Mouse (Mus musculus): ENCODE results near the gene Actn4. TPM values are rescaled to one million over a fixed set of nuclear protein-coding genes. Genes with fewer than 3 reads are reported as not detected.
A peak's percentile ranks its signal among the peaks of the same experiment; 100 is the strongest.

The Actn4 gene
- total RNA-seq, 1 experiment: 566 TPM

DNA sequence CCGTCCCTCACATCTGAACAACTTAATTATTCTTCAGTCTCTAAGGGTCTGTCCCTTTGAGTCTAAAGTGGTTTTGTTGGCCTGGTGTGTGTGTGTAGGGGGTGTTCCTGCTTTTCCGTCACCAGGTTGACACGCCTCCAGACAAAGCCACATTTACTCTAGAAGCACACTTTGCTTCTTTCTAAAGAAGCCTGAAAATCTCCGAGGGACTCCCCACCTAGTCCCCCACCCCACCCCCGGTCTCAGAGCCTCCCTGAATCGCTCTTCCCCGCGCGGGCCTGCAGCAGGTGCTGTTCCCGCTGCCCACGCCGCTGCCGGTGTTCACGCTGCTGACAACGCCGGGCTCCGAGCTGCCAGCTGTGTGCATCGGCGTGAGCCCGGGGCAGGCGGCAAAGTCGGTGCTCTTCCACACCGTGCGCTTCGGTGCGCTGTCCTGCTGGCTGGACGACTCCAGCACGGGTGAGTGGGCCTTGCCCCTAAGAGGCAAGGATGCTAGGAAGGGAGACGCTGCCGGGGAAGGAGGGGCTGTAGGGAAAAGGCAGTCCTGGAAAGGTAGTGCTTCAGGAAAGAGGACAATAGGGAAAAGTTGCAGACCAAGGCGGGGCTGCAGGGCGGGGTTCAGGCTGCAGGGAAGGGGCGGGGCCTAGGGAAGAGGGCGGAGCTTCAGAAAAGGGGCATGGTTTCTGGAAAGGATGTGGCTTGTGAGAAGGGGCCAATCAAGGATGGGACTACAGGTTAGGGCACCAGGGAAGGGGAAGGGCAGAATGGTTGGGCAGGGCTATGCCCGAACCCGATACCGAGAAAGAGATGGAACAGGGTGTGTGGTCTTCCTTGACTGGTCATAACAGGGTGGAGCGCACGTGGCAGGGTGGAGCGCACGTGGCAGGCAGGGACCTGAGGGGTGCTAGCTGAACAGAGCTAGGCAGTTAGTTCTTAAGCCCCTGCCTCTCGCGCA is 38.8 kb upstream of the Actn4 start:
- no peak for TF ChIP-seq ZNF384 (IDR thresholded peaks at IDR 0.05; ENCODE audit: low read depth, low read length)
- TF ChIP-seq MAFK (IDR thresholded peaks at IDR 0.05; ENCODE audit: insufficient read depth, low read depth, low read length): no peak
- no peak for TF ChIP-seq ZC3H11A (IDR thresholded peaks at IDR 0.05; ENCODE audit: borderline replicate concordance, low read depth, low read length)
- TF ChIP-seq HCFC1 (IDR thresholded peaks at IDR 0.05; ENCODE audit: borderline replicate concordance, insufficient read depth, low read length): 0 out of 2 replicates have a peak, but pooled peaks have one; percentile 19
- TF ChIP-seq CHD2 (IDR thresholded peaks at IDR 0.05; ENCODE audit: low read depth, low read length): no peak
- no peak overlapping the region for H3K27ac ChIP-seq (ENCODE audit: insufficient read depth, low read depth, low read length, poor library complexity, severe bottlenecking)
- peak; percentile 92 for DNase-seq (ENCODE audit: low read depth, low spot score)
- H3K9ac ChIP-seq (ENCODE audit: insufficient read depth, low read depth, low read length, poor library complexity, severe bottlenecking): peak overlapping the region; percentile 19
- no peaks in the 10 kb centered on the region for H3K9me3 ChIP-seq (ENCODE audit: control insufficient read depth, insufficient read depth, low read depth, low read length)
- in situ Hi-C loops (cut with MboI; ENCODE audit: low sequenced_read_pairs in 2 of 2, unreplicated experiment in 2 of 2): no loop called here
- no peaks in the 10 kb centered on the region for H3K4me1 ChIP-seq (ENCODE audit: control insufficient read depth in 2 of 2, insufficient read depth in 2 of 2, low read length in 2 of 2, poor library complexity in 1 of 2)
- H3K36me3 ChIP-seq (ENCODE audit: control insufficient read depth, insufficient read depth, low read length, poor library complexity, severe bottlenecking): no peaks in the 10 kb centered on the region
- H3K4me3 ChIP-seq (ENCODE audit: insufficient read depth in 1 of 2, low read depth in 1 of 2, low read length in 2 of 2, poor library complexity in 1 of 2, severe bottlenecking in 1 of 2): peak overlapping the region; percentile 65 to 77

- H3K4me1 ChIP-seq (ENCODE audit: control insufficient read depth in 2 of 2, insufficient read depth in 2 of 2, low read length in 2 of 2, poor library complexity in 1 of 2): peaks cover 0 to 17% of the 10 kb centered on the region in 2 experiments; a peak in 2 of 4 replicates
- TF ChIP-seq CHD2 (IDR thresholded peaks at IDR 0.05; ENCODE audit: low read depth, low read length): no peak
- TF ChIP-seq MAFK (IDR thresholded peaks at IDR 0.05; ENCODE audit: insufficient read depth, low read depth, low read length): no peak
- peaks cover 2% of the 10 kb centered on the region; the same call in 1 of the 2 replicates for H3K36me3 ChIP-seq (ENCODE audit: control insufficient read depth, insufficient read depth, low read length, poor library complexity, severe bottlenecking)
- H3K4me3 ChIP-seq (ENCODE audit: insufficient read depth in 1 of 2, low read depth in 1 of 2, low read length in 2 of 2, poor library complexity in 1 of 2, severe bottlenecking in 1 of 2): no peak overlapping the region
- in situ Hi-C loops (cut with MboI; ENCODE audit: low sequenced_read_pairs in 2 of 2, unreplicated experiment in 2 of 2): no loop called here
- no peaks in the 10 kb centered on the region for H3K9me3 ChIP-seq (ENCODE audit: control insufficient read depth, insufficient read depth, low read depth, low read length)
- DNase-seq (ENCODE audit: low read depth, low spot score): no peak
- no peak overlapping the region for H3K9ac ChIP-seq (ENCODE audit: insufficient read depth, low read depth, low read length, poor library complexity, severe bottlenecking)
- H3K27ac ChIP-seq (ENCODE audit: insufficient read depth, low read depth, low read length, poor library complexity, severe bottlenecking): no peak overlapping the region
These were observed 31.3 kb upstream of the Actn4 start for GRCm38 (mm10) chr7:28993402-28993801.

GRCm38 (mm10) chr7:28992997-28993396 is 30.9 kb upstream of the Actn4 start:
- no peak for TF ChIP-seq ZNF384 (IDR thresholded peaks at IDR 0.05; ENCODE audit: low read depth, low read length)
- no peak for TF ChIP-seq MAFK (IDR thresholded peaks at IDR 0.05; ENCODE audit: insufficient read depth, low read depth, low read length)
- TF ChIP-seq ZC3H11A (IDR thresholded peaks at IDR 0.05; ENCODE audit: borderline replicate concordance, low read depth, low read length): no peak
- no peak for TF ChIP-seq CHD2 (IDR thresholded peaks at IDR 0.05; ENCODE audit: low read depth, low read length)
- no peak for TF ChIP-seq HCFC1 (IDR thresholded peaks at IDR 0.05; ENCODE audit: borderline replicate concordance, insufficient read depth, low read length)
- Histone ChIP-seq H3K9ac (ENCODE audit: insufficient read depth, low read depth, low read length, poor library complexity, severe bottlenecking) (no peak overlapping the region), H3K36me3 (ENCODE audit: control insufficient read depth, insufficient read depth, low read length, poor library complexity, severe bottlenecking) (peaks cover 2% of the 10 kb centered on the region; the same call in 1 of the 2 replicates), H3K9me3 (ENCODE audit: control insufficient read depth, insufficient read depth, low read depth, low read length) (no peaks in the 10 kb centered on the region), H3K4me3 (ENCODE audit: insufficient read depth in 1 of 2, low read depth in 1 of 2, low read length in 2 of 2, poor library complexity in 1 of 2, severe bottlenecking in 1 of 2) (no peak overlapping the region), H3K4me1 (ENCODE audit: control insufficient read depth in 2 of 2, insufficient read depth in 2 of 2, low read length in 2 of 2, poor library complexity in 1 of 2) (peaks cover 0 to 17% of the 10 kb centered on the region in 2 experiments; a peak in 2 of 4 replicates), H3K27ac (ENCODE audit: insufficient read depth, low read depth, low read length, poor library complexity, severe bottlenecking) (no peak overlapping the region)
- in situ Hi-C loops (cut with MboI; ENCODE audit: low sequenced_read_pairs in 2 of 2, unreplicated experiment in 2 of 2): no loop called here
- no peak for DNase-seq (ENCODE audit: low read depth, low spot score)

GRCm38 (mm10) chr7:28991616-28992015 is 29.5 kb upstream of the Actn4 start:
- peak overlapping the region; percentile 9; the same call in 1 of the 2 replicates for H3K9ac ChIP-seq (ENCODE audit: insufficient read depth, low read depth, low read length, poor library complexity, severe bottlenecking)
- H3K4me3 ChIP-seq (ENCODE audit: insufficient read depth in 1 of 2, low read depth in 1 of 2, low read length in 2 of 2, poor library complexity in 1 of 2, severe bottlenecking in 1 of 2): no peak overlapping the region
- H3K27ac ChIP-seq (ENCODE audit: insufficient read depth, low read depth, low read length, poor library complexity, severe bottlenecking): no peak overlapping the region
- TF ChIP-seq HCFC1 (IDR thresholded peaks at IDR 0.05; ENCODE audit: borderline replicate concordance, insufficient read depth, low read length): no peak
- peak; percentile 73; the same call in 1 of the 2 replicates for TF ChIP-seq ZNF384 (IDR thresholded peaks at IDR 0.05; ENCODE audit: low read depth, low read length)
- 0 out of 2 replicates have a peak, but pooled peaks have one; percentile 30 for TF ChIP-seq ZC3H11A (IDR thresholded peaks at IDR 0.05; ENCODE audit: borderline replicate concordance, low read depth, low read length)
- peaks cover 0 to 17% of the 10 kb centered on the region in 2 experiments; a peak in 2 of 4 replicates for H3K4me1 ChIP-seq (ENCODE audit: control insufficient read depth in 2 of 2, insufficient read depth in 2 of 2, low read length in 2 of 2, poor library complexity in 1 of 2)
- peak; percentile 71 for DNase-seq (ENCODE audit: low read depth, low spot score)
- in situ Hi-C loops (cut with MboI; ENCODE audit: low sequenced_read_pairs in 2 of 2, unreplicated experiment in 2 of 2): no loop called here
- no peaks in the 10 kb centered on the region for H3K9me3 ChIP-seq (ENCODE audit: control insufficient read depth, insufficient read depth, low read depth, low read length)
- H3K36me3 ChIP-seq (ENCODE audit: control insufficient read depth, insufficient read depth, low read length, poor library complexity, severe bottlenecking): peaks cover 2% of the 10 kb centered on the region; the same call in 1 of the 2 replicates
